Mouse (Mus musculus) granulocyte monocyte progenitor cell, adult 5-6 weeks (primary cell): ENCODE measurements at regions not wholly inside any gene's neighbourhood (a gene's known extent, or its start where the extent isn't known, plus 50 kb on each side); places are given as distances from the start of the nearest gene placed in this dataset.
"Not testable (repeated sequence)": the region's sequence is repeated elsewhere in the genome, so short reads cannot be mapped to it uniquely, and the experiment has no call there.

Experiments used
- ATAC-seq: replicated peaks from 2 replicates; pipeline ENCODE4 v1.8.0; 2016; ENCODE audit warnings: mild to moderate bottlenecking, moderate TSS enrichment, inconsistent platforms; ENCODE audit not compliant: poor library complexity, severe bottlenecking

DNA sequence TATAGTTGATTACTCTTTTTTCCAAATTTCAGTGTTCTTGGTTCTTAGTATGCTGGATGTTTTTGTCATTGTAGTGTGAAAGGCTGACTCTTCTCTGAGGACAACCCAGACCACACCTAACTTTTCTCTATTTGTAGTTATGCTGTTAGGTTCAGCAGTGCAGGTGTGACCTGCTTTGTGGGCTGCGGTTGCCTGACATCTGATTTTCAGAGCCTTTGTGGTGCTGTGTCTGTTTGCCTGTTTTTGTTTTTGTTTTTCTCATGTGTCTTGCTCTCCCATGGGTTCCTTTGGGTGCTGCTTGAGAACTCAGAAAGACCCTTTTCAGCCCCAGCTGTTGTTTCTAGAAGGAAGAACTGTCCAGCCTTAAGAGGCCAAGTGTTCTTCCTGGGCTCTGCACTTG is 52.0 kb upstream of the Trpm1 start:
- ATAC-seq = no peak

DNA sequence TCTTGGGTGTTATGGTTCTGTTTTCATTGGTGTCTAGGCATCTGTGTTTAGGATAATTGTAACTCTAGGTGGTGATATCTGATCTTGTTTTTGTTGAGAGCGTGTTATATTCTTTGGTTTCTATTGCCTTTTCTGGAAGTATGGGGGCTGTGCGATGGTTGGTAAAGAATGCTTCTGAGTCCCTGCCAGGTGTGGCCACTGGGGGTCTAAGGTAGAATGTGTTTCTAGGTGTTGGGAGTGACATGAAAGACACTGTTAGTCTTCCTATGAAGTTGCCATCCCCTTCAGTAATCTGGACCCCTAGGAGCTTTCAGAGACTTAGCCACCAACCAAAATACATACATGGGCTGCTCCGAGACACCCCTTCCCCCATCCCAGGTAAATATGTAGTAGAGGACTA is 54.0 kb upstream of the Trpm1 start:
- ATAC-seq = no peak

DNA sequence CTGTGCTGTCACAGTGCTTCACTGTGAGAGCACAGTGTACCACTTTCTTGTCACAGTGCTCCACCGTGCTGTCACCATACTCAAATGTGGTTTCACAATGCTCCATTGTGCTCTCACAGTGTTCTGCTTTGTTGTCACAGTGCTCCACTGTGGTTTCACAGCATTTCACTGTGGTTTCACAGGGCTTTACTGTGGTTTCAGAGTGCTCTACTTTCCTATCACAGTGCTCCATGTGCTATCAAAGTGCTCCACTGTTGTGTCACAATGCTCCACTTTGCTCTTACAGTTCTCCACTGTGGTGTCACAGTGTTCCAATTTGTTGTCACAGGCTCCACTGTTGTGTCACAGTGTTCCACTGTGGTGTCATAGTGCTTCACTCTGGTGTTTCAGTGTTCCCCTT is 63.6 kb upstream of the Trpm1 start:
- peak; percentile 26 for ATAC-seq

DNA sequence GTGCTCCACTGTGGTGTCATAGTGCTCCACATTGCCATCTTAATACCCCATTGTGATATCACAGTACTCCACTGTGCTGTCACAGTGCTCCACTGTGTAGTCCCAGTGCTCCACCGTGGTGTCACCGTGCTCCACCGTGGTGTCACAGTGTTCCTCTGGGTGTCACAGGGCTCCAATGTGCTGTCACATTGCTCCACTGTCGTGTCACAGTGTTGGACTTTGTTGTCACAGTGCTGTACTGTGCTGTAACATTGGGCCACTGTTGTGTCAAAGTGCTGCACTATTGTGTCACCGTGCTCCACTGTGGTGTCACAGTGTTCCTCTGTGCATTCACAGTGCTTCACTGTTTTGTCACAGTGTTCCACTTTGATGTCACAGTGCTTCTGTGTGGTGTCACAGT is 64.6 kb upstream of the Trpm1 start:
- no peak for ATAC-seq

DNA sequence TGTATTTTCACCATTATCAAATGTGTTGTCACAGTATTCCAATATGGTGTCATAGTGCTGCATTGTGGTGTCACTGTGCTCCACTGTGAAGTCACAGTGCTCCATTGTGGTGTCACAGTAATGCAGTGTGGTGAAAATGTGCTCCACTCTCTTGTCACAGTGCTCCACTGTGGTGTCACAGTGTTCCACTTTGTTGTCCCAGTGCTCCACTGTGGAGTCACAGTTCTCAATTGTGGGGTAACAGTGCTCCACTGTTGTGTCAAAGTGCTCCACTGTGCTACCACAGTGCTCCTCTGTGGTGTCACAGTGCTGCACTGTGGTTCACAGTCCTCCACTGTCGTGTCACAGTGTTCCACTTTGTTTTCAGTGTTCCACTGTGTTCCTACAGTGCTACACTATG is 69.7 kb upstream of the Trpm1 start:
- not testable (repeated sequence) for ATAC-seq

DNA sequence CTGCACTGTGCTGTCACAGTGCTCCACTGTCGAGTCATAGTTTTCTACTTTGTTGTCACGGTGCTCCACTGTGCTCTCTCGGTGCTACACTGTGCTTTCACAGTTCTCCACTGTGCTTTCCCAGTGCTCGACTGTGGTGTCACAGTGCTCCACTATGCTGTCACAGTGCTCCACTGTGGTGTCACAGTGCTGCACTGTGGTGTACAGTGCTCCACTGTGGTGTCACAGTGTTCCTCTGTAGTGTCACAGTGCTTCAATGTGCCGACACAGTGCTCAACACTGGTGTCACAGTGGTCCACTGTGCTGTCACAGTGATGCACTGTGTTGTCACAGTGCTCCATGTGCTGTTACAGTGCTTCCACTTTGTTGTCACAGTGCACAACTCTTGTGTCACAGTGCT is 71.0 kb upstream of the Trpm1 start:
- ATAC-seq = no peak

DNA sequence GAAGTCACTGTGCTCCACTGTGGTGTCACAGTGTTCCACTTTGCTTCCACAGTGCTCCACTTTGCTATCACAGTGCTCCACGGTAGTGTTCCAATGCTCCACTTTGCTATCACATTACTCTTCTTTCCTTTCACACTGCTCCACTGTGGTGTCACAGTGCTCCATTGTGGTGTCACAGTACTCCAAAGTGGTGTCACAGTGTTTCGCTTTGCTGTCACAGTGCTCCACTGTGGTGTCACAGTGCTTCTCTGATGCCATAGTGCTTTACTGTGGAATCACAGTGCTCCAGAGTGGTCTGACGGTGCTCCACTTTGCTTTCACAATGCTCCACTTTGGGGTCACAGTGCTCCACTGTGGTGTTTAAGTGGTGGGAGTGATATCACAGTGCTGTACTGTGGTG is 71.4 kb upstream of the Trpm1 start:
- ATAC-seq = no peak

DNA sequence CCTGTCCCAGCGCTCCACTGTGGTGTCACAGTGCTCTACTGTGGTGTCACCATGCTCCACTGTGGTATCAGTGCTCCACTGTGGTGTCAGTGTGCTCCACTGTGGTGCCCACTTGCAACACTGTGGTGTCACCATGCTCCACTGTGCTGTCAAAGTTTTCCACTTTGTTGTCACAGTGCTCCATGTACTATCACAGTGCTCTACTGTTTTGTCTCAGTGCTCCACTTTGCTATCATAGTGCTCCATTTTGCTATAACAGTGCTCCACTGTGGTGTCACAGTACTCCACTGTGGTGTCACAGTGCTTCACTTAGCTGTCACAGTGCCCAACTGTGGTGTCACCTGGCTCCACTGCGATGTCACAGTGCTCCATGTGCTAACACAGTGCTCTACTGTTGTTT is 72.0 kb upstream of the Trpm1 start:
- no peak for ATAC-seq

DNA sequence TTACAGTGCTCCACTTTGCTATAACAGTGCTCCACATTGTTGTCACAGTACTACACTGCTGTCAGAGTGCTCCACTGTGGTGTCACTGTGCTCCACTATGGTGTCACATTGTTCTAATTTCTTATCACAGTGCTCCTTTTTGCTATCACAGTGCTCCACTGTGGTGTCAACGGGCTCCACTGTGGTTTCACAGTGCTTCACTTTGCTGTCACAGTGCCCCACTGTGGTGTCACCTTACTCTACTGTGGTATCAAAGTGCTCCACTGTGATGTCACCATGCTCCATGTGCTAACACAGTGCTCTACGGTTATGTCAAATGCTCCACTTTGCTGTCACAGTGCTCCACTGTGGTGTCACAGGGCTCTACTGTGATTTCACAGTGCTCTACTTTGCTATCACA is 72.6 kb upstream of the Trpm1 start:
- no peak for ATAC-seq

DNA sequence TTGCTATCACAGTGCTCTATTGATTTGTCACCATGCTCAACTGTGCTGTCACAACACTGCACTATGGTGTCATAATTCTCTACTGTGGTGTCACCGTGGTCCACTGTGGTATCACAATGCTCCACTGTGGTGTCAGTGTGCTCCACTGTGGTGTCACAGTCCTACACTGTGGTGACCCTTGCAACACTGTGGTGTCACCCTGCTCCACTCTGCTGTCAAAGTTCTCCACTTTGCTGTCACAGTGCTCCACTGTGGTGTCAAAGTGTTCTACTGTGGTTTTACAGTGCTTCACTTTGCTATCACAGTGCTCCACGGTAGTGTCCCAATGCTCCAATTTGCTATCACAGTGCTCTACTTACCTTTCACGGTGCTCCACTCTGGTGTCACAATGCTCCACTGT is 74.3 kb upstream of the Trpm1 start:
- ATAC-seq = peak; percentile 12; the same call in 1 of the 2 replicates

DNA sequence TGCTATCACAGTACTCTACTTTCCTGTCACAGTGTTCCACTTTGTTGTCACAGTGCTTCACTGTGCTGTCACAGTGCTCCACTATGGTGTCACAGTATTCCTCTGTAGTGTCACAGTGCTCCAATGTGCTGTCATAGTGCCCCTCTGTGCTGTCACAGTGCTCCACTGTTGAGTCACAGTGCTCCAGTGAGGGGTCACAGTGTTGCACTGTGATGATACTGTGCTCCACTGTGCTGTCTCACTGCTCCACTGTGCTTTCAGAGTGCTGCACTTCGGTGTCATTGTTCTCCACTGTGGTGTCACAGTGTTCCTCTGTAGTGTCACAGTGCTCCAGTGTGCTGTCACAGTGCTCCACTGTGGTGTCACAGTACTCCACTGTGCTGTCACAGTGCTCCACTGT is 75.0 kb upstream of the Trpm1 start:
- ATAC-seq = no peak

DNA sequence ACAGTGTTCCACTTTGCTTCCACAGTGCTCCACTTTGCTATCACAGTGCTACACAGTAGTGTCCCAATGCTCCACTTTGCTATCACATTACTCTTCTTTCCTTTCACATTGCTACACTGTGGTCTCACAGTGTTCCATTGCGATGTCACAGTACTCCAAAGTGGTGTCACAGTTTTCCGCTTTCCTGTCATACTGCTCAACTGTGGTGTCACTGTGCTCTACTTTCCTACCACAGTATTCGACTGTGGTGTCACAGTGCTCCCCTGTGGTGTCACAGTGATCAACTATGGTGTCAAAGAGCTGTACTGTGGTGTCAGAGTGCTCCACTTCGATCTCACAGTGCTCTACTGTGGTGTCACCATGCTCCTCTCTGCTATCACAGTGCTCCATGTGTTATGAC is 76.1 kb upstream of the Trpm1 start:
- ATAC-seq = no peak

DNA sequence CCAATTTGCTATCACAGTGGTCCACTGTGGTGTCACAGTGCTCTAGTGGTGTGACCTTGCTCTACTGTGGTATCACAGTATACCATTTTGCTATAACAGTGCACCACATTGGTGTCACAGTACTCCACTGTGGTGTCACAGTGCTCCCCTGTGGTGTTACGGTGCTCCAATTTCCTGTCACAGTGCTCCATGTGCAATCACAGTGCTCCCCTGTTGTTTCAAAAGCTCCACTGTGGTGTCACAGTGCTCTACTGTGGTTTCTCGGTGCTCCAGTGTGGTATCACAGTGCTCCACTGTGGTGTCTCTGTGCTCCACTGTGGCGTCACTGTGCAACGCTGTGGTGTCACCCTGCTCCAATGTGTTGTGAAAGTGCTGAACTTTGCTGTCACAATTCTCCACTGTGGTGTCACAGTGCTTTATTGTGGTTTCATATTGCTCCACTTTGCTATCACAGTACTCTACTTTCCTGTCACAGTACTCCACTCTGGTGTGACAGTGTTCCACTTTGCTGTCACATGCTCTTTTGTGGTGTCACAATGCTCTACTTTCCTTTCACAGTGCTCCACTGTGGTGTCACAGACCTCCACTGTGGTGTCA is 76.8 kb upstream of the Trpm1 start:
- ATAC-seq = peak; percentile 33

DNA sequence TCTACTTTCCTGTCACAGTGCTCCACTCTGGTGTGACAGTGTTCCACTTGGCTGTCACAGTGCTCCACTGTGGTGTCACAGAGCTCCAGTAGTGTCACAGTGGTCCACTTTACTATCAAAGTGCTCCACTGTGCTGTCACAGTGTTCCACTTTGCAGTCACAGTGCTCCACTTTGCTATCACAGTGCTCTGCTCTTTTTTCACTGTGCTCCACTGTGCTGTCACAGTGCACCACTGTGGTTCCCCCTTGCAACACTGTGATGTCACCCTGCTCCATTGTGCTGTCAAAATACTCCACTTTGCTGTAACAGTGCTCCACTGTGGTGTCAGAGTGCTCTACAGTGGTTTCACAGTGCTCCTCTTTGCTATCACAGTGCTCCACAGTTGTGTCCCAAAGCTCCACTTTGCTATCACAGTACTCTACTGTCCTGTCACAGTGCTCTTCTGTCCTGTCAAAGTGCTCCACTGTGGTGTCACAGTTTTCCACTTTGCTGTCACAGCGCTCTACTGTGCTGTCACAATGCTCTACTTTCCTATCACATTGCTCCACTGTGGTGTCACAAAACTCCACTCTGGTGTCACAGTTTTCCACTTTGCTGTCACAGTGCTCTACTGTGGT is 77.8 kb upstream of the Trpm1 start:
- ATAC-seq = no peak

DNA sequence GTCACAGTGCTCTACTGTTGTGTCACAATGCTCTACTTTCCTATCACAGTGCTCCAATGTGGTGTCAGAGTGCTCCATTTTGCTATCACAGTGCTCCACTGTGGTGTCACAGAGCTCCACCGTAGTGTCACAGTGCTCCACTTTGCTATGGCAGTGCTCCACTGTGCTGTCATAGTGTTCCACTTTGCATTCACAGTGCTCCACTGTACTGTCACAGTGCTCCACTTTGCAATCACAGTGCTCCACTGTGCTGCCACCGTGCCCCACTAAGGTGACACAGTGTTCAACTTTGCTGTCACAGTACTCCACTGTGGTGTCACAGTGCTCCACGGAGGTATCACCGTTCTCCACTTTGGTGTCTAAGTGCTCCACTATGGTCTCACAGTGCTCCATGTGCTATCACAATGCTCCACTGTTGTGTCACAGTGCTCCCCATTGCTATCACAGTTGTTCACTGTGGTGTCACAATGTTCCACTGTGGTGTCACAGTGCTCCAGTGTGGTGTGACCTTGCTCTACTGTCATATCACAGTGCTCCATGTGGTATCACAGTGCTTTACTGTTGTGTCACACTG is 78.9 kb upstream of the Trpm1 start:
- no peak for ATAC-seq

DNA sequence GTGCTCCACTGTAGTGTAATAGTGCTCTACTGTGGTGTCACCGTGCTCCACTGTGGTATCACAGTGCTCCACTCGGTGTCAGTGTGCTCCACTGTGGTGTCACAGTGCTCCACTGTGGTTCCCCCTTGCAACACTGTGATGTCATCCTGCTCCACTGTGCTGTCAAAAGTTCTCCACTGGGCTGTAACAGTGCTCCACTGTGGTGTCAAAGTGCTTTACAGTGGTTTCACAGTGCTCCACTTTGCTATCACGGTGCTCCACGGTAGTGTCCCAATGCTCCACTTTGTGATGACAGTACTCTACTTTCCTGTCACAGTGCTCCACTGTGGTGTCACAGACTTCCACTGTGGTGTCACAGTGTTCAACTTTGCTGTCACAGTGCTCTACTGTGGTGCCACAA is 79.4 kb upstream of the Trpm1 start:
- no peak for ATAC-seq

DNA sequence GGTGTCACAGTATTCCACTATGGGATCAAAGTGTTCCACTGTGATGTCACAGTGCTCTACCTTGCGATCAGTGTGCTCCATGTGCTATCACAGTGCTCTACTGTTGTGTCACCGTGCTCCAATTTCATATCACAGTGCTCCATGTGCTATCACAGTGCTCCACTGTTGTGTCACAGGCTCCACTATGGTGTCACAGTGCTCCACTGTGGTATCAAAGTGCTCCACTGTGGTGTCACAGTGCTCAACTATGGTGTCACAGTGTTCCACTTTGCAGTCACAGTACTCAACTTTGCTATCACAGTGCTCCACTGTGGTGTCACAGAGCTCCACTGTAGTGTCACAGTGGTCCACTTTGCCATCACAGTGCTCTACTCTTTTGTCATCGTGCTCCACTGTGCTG is 79.9 kb upstream of the Trpm1 start:
- no peak for ATAC-seq

DNA sequence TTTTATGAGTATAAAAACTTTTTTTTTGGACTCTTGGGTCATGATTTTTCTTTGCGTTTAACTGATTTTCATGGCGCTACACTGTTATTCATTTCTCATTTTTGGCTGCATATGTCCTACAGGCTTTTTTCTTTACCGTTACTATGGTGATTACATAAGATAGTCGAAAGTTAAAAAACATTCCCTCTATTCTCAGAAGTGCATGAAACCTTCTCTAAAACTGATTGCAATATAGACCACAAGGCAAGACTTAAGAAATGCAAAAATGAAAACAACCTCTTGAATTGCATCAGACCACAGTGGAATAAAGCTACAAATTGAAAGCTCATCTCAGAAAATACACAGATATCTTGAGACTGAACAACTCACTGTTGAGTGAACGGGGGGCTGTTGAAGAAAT is 82.7 kb upstream of the Trpm1 start:
- ATAC-seq = peak; percentile 57

DNA sequence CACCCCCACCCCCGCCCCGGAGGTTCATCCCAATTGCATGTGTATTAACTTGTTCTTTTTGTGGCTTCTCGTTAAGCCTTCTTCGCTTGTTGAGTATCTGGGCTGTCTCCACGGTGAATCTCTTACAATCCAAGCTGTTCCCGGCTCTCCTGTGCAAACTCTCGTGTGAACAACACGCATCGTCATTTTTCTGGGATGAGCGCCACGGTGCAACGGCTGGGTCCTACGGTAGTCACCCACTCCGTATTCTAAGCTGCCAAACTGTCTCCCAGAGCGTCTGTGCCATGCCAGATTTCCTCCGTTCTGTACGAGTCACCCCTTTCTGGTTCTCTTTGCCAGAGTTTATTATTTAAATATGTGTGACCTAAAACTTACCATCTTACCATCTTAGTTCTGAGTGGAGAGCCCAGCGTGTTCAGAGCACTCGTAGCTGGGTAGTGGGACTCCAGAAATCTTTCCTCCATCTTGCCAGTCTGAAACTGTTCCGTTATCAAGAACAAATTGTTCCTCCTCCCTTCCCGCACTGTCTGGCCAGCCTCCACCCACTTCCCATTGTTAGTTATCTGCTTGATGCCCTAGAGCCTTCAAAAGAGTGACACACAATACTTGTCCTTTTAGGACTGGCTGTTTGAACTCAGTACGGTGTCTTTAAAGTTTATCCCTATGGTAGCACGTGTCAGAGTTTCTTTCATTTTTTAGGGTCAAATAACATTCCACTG is 87.9 kb upstream of the Trpm1 start:
- no peak for ATAC-seq

DNA sequence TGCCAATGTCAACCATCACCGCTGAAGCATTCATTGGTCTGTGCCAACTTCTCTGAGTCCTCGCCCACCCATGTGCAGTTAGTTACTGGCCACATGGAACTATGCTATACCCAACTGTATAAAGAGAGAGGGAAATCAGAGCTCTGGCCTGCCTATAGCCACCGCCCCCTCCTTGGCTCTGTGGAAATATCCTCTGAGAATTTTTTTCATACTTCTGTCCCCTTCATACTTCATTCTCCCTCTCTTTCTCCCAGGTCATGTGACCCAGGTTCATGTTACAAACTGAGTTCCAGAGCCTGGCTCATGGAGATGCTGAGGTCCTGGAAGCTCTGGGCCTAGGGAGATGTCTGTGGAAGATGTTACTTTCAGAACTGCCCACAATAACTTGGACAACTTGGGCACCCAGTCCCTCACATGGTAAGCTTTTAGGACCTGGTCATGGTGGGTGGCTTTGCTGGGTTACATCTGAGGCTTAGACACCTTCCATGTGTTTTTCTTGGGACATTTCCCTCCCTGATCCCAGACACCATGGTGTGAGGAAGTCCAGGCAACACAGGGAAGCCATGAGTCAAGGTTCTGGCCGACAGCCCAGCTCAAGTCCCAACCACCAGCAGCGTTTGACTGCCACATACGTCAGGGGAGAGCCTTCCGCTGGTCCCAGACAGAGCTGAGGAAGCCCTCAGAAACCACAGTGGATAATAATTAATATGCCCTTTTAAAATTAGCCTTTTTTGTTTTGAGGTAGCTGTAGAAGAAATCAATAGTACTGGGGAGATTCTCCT is 89.0 kb upstream of the Trpm1 start:
- peak; percentile 69 for ATAC-seq

DNA sequence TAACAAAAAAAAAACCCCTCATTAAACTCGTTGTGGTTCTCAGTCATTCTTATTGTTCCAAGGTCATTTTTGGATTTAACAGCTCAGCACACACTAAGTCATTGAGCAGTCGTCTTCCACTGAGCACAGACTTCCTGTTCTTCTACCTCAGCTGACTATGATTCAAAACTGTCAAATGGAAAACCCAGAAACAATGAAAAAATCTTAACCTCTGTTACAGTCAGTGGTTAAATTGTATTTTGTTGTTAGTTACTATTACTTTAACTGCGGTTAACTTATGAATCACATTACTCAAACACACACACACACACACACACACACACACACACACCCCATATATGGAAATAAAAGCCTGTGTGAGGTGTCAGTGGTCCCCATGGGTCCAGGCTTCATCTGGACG is 92.5 kb upstream of the Trpm1 start:
- ATAC-seq = no peak
